Mouse (Mus musculus): ENCODE measurements around the gene Alpk3. TPM values are rescaled to one million over a fixed set of nuclear protein-coding genes. Genes with fewer than 3 reads are reported as not detected.

Gene Alpk3
- total and polyA plus RNA-seq, 3 experiments, result under 0.01 to 0.03 TPM; not detected in 1

DNA sequence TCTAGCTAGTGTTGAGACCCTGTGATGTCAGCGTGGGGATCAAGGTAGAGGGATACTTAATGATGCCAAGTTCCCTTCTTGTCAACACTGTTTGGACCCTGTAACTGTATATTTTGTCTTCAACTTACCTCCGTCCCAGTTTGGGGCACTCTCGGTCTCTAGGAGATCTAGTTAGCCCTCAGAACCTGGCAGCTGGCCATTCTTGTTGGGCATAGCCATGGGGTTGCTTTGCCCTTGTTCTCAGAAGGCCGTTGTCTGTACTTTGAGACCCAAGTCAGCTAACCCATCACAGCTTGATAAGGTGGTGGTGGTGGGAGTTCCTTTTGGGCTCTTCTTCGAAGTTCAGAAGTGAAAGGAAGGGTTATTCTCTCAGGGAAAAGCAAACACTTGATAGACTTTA is 7.4 kb upstream of the Alpk3 start:
- Histone ChIP-seq H3K27ac (ENCODE audit: control insufficient read depth, low read depth, low read length) (no peak overlapping the region), H3K9ac (ENCODE audit: control insufficient read depth, low read depth, low read length, poor library complexity, severe bottlenecking) (no peak overlapping the region), H3K4me1 (ENCODE audit: control insufficient read depth in 1 of 2, insufficient read depth in 2 of 2, low read length in 2 of 2) (no peaks in the 10 kb centered on the region), H3K4me3 (ENCODE audit: control insufficient read depth in 1 of 2, insufficient read depth in 1 of 2, low read depth in 2 of 2, low read length in 2 of 2) (no peak overlapping the region), H3K36me3 (ENCODE audit: control insufficient read depth in 1 of 2, insufficient read depth in 2 of 2, low read length in 2 of 2) (no peaks in the 10 kb centered on the region), H3K9me3 (replicated peaks; ENCODE audit: insufficient read depth, low read length) (no peaks in the 10 kb centered on the region), H3K79me2 (ENCODE audit: control insufficient read depth, insufficient read depth, low read length, poor library complexity) (no peaks in the 10 kb centered on the region), H3K27me3 (ENCODE audit: control insufficient read depth in 1 of 2, insufficient read depth in 2 of 2, low read length in 2 of 2) (no peaks in the 10 kb centered on the region)
- no peak for DNase-seq (ENCODE audit: low read depth, low spot score)
- TF ChIP-seq HCFC1 (IDR thresholded peaks at IDR 0.05; ENCODE audit: low read depth, low read length), result no peak
- no peak for TF ChIP-seq ELF1 (IDR thresholded peaks at IDR 0.05; ENCODE audit: low read depth, low read length)
- no peak for TF ChIP-seq MAFK (IDR thresholded peaks at IDR 0.05; ENCODE audit: borderline replicate concordance, low read depth, low read length)
- TF ChIP-seq ZC3H11A (IDR thresholded peaks at IDR 0.05; ENCODE audit: low read depth, low read length), result no peak
- TF ChIP-seq TBP (IDR thresholded peaks at IDR 0.05; ENCODE audit: low read depth, low read length), result no peak
- TF ChIP-seq CHD1 (IDR thresholded peaks at IDR 0.05; ENCODE audit: low read depth, low read length), result no peak
- no peak for TF ChIP-seq RAD21 (IDR thresholded peaks at IDR 0.05; ENCODE audit: low read depth, low read length)
- TF ChIP-seq TAL1 (IDR thresholded peaks at IDR 0.05; ENCODE audit: low read length), result no peak

- no peak for DNase-seq (ENCODE audit: low read depth, low spot score)
Measured at GRCm38 (mm10) chr7:81055709-81056370, 1.6 kb upstream of the Alpk3 start.

GRCm38 (mm10) chr7:81057901-81058711 is 706 bp downstream of the Alpk3 start:
- TF ChIP-seq HCFC1 (IDR thresholded peaks at IDR 0.05; ENCODE audit: low read depth, low read length), result 0 out of 2 replicates have a peak, but pooled peaks have one; percentile 10
- TF ChIP-seq SIN3A (IDR thresholded peaks at IDR 0.05; ENCODE audit: low read length), result peak; percentile 41; the same call in 1 of the 2 replicates
- no peak for TF ChIP-seq ZKSCAN1 (IDR thresholded peaks at IDR 0.05; ENCODE audit: low read depth, low read length)
- 0 out of 2 replicates have a peak, but pooled peaks have one; percentile 12 for TF ChIP-seq SMC3 (IDR thresholded peaks at IDR 0.05; ENCODE audit: low read depth, low read length)
- no peak for TF ChIP-seq MAFK (IDR thresholded peaks at IDR 0.05; ENCODE audit: borderline replicate concordance, low read depth, low read length)
- TF ChIP-seq MAZ (IDR thresholded peaks at IDR 0.05; ENCODE audit: low read depth, low read length), result 0 out of 2 replicates have a peak, but pooled peaks have one; percentile 29
- TF ChIP-seq TBP (IDR thresholded peaks at IDR 0.05; ENCODE audit: low read depth, low read length), result 0 out of 2 replicates have a peak, but pooled peaks have one; percentile 22
- peak; percentile 42 for TF ChIP-seq TAL1 (IDR thresholded peaks at IDR 0.05; ENCODE audit: low read length)
- no peak for TF ChIP-seq E2F4 (IDR thresholded peaks at IDR 0.05; ENCODE audit: borderline replicate concordance, low read depth, low read length)
- no peak for TF ChIP-seq POLR2AphosphoS5 (IDR thresholded peaks at IDR 0.05; ENCODE audit: borderline replicate concordance, low read depth, low read length)
- TF ChIP-seq GATA1 (IDR thresholded peaks at IDR 0.05; ENCODE audit: low read depth, low read length), result peak; percentile 87
- peak in 1 of 2 experiments; percentile 20; a peak in 1 of 4 replicates for TF ChIP-seq EP300 (IDR thresholded peaks at IDR 0.05; ENCODE audit: low read depth in 1 of 2, low read length in 2 of 2)
- no peak for TF ChIP-seq ZNF384 (IDR thresholded peaks at IDR 0.05; ENCODE audit: low read depth, low read length)
- Histone ChIP-seq H3K9me3 (replicated peaks; ENCODE audit: insufficient read depth, low read length) (no peaks in the 10 kb centered on the region), H3K4me1 (ENCODE audit: control insufficient read depth in 1 of 2, insufficient read depth in 2 of 2, low read length in 2 of 2) (peaks cover 5 to 23% of the 10 kb centered on the region in 2 experiments), H3K36me3 (ENCODE audit: control insufficient read depth in 1 of 2, insufficient read depth in 2 of 2, low read length in 2 of 2) (peaks cover 0 to 16% of the 10 kb centered on the region in 2 experiments; a peak in 2 of 4 replicates), H3K27me3 (ENCODE audit: control insufficient read depth in 1 of 2, insufficient read depth in 2 of 2, low read length in 2 of 2) (no peaks in the 10 kb centered on the region), H3K9ac (ENCODE audit: control insufficient read depth, low read depth, low read length, poor library complexity, severe bottlenecking) (peak overlapping the region; percentile 6; the same call in 1 of the 2 replicates), H3K4me3 (ENCODE audit: control insufficient read depth in 1 of 2, insufficient read depth in 1 of 2, low read depth in 2 of 2, low read length in 2 of 2) (peak overlapping the region in 1 of 2 experiments; percentile 10; a peak in 1 of 4 replicates), H3K27ac (ENCODE audit: control insufficient read depth, low read depth, low read length) (no peak overlapping the region), H3K79me2 (ENCODE audit: control insufficient read depth, insufficient read depth, low read length, poor library complexity) (no peaks in the 10 kb centered on the region)
- DNase-seq (ENCODE audit: low read depth, low spot score), result peak; percentile 69

More at GRCm38 (mm10) chr7:81055709-81056370, 1.6 kb upstream of the Alpk3 start:
- TF ChIP-seq USF2 (IDR thresholded peaks at IDR 0.05; ENCODE audit: borderline replicate concordance in 1 of 2, insufficient read depth in 1 of 2, low read depth in 1 of 2, low read length in 2 of 2), result no peak
- no peak for TF ChIP-seq CHD1 (IDR thresholded peaks at IDR 0.05; ENCODE audit: low read depth, low read length)
- TF ChIP-seq ZNF384 (IDR thresholded peaks at IDR 0.05; ENCODE audit: low read depth, low read length), result no peak
- peak; percentile 26; the same call in 1 of the 2 replicates for TF ChIP-seq USF1 (IDR thresholded peaks at IDR 0.05; ENCODE audit: low read depth, low read length)
- TF ChIP-seq NELFE (IDR thresholded peaks at IDR 0.05; ENCODE audit: low read depth, low read length), result no peak
- H3K27me3 ChIP-seq (ENCODE audit: control insufficient read depth in 1 of 2, insufficient read depth in 2 of 2, low read length in 2 of 2), result no peaks in the 10 kb centered on the region
- peaks cover 5 to 23% of the 10 kb centered on the region in 2 experiments for H3K4me1 ChIP-seq (ENCODE audit: control insufficient read depth in 1 of 2, insufficient read depth in 2 of 2, low read length in 2 of 2)
- H3K36me3 ChIP-seq (ENCODE audit: control insufficient read depth in 1 of 2, insufficient read depth in 2 of 2, low read length in 2 of 2), result peaks cover 0 to 16% of the 10 kb centered on the region in 2 experiments; a peak in 2 of 4 replicates
- H3K9ac ChIP-seq (ENCODE audit: control insufficient read depth, low read depth, low read length, poor library complexity, severe bottlenecking), result no peak overlapping the region
- H3K4me3 ChIP-seq (ENCODE audit: control insufficient read depth in 1 of 2, insufficient read depth in 1 of 2, low read depth in 2 of 2, low read length in 2 of 2), result no peak overlapping the region
- H3K9me3 ChIP-seq (replicated peaks; ENCODE audit: insufficient read depth, low read length), result no peaks in the 10 kb centered on the region
- H3K79me2 ChIP-seq (ENCODE audit: control insufficient read depth, insufficient read depth, low read length, poor library complexity), result no peaks in the 10 kb centered on the region
- no peak overlapping the region for H3K27ac ChIP-seq (ENCODE audit: control insufficient read depth, low read depth, low read length)

Measured in MEL (cell line).